ENCODE assay signal across 7 mouse cellular contexts in genomic region chr8:85311743-85312142, GRCm38 (mm10). TPM values are rescaled to one million over a fixed set of nuclear protein-coding genes. Genes with fewer than 3 reads are reported as not detected.
DNase-seq lines count a peak whose midpoint lies in the region.

No protein-coding gene starts in this region.

- peak; percentile 16 for DNase-seq in layer of hippocampus, adult 9-11 months
- no peak for DNase-seq in layer of hippocampus, postnatal 25 days (ENCODE audit: extremely low spot score in 1 of 2, low spot score in 1 of 2)
- peak; percentile 46 for DNase-seq in ES-CJ7 (ENCODE audit: low read depth, low spot score)
- peak; percentile 29 for DNase-seq in adrenal gland, postnatal 14 days
- peak; percentile 38 to 54 for DNase-seq in kidney, postnatal 4 days
- DNase-seq in thymus, postnatal 4 days: peak; percentile 19
- DNase-seq in MN1 (ENCODE audit: low spot score): no peak

RNA-seq across cellular contexts. Expression of gene Vps35, which starts 12.1 kb away (rescaled TPM):
- total RNA-seq in layer of hippocampus, postnatal 25 days (2021): 100 to 1,000 TPM; 127 to 138 TPM
- total RNA-seq in adrenal gland, postnatal 14 days (2021): 83.8 and 84.2 TPM in 2 replicates

RNA-seq across cellular contexts. Expression of gene Orc6, which starts 12.3 kb away (rescaled TPM):
- 10 to 100 TPM; 30.7 to 32.9 TPM for total RNA-seq in layer of hippocampus, postnatal 25 days (2021)
- 26.5 and 29.3 TPM in 2 replicates for total RNA-seq in adrenal gland, postnatal 14 days (2021)

Comparison
In these comparisons a context has a peak if more than half of its experiments do, and no peak if none do; other contexts are left out.
1. DNase-seq: peak in layer of hippocampus, adult 9-11 months (single experiment), ES-CJ7 (single experiment), adrenal gland, postnatal 14 days (single experiment), kidney, postnatal 4 days (2 of 2) and thymus, postnatal 4 days (single experiment); none in layer of hippocampus, postnatal 25 days (0 of 2) and MN1 (single experiment).